Mouse (Mus musculus): Measurements from ENCODE around the gene Gucy1a1. TPM values are rescaled to one million over a fixed set of nuclear protein-coding genes. Genes with fewer than 3 reads are reported as not detected.

The Gucy1a1 gene
- total RNA-seq, 2 experiments from 2014 or later, result 84.1 to 84.3 TPM

- DNase-seq (ENCODE audit: low spot score in 2 of 2), result no peak
Measured at GRCm38 (mm10) chr3:82096801-82097200, 48.8 kb downstream of the Gucy1a1 start.

GRCm38 (mm10) chr3:82074201-82074851 lies 71.3 kb downstream of the Gucy1a1 start, which contains the start of gene Gucy1b1:
TSS of gene Gucy1b1 (minus strand) at chr3:82074689.
- peak; percentile 79 to 90 for DNase-seq (ENCODE audit: low spot score in 2 of 2)

GRCm38 (mm10) chr3:82073741-82074181 lies 71.8 kb downstream of the Gucy1a1 start:
- DNase-seq (ENCODE audit: low spot score in 2 of 2), result peak; percentile 68 to 80

- DNase-seq (ENCODE audit: low spot score in 2 of 2), result no peak
Measured at GRCm38 (mm10) chr3:82067830-82068229, 77.8 kb downstream of the Gucy1a1 start.

GRCm38 (mm10) chr3:82061402-82062180 lies 84.0 kb downstream of the Gucy1a1 start:
- DNase-seq (ENCODE audit: low spot score in 2 of 2), result no peak

- no peak for DNase-seq (ENCODE audit: low spot score in 2 of 2)
Measured at GRCm38 (mm10) chr3:82057201-82057600, 88.4 kb downstream of the Gucy1a1 start.

GRCm38 (mm10) chr3:82054283-82054974 lies 91.2 kb downstream of the Gucy1a1 start:
- DNase-seq (ENCODE audit: low spot score in 2 of 2), result no peak

GRCm38 (mm10) chr3:82052029-82052428 lies 93.6 kb downstream of the Gucy1a1 start:
- DNase-seq (ENCODE audit: low spot score in 2 of 2), result no peak

GRCm38 (mm10) chr3:82051468-82051867 lies 94.1 kb downstream of the Gucy1a1 start:
- no peak for DNase-seq (ENCODE audit: low spot score in 2 of 2)

- DNase-seq (ENCODE audit: low spot score in 2 of 2), result no peak
Measured at GRCm38 (mm10) chr3:82048681-82049080, 96.9 kb downstream of the Gucy1a1 start.

- no peak for DNase-seq (ENCODE audit: low spot score in 2 of 2)
Measured at GRCm38 (mm10) chr3:82048078-82048477, 97.5 kb downstream of the Gucy1a1 start.

- DNase-seq (ENCODE audit: low spot score in 2 of 2), result peak; percentile 58 to 60
Measured at GRCm38 (mm10) chr3:82047100-82047753, 98.4 kb downstream of the Gucy1a1 start.

GRCm38 (mm10) chr3:82046087-82046486 lies 99.5 kb downstream of the Gucy1a1 start:
- DNase-seq (ENCODE audit: low spot score in 2 of 2), result peak in 1 of 2 experiments; percentile 37

- DNase-seq (ENCODE audit: low spot score in 2 of 2), result no peak
Measured at GRCm38 (mm10) chr3:82044902-82045301, 100.7 kb downstream of the Gucy1a1 start.

- DNase-seq (ENCODE audit: low spot score in 2 of 2), result no peak
Measured at GRCm38 (mm10) chr3:82043676-82044075, 101.9 kb downstream of the Gucy1a1 start.

Small RNA genes lying within 50 kb of the gene (microRNA-seq; reads per million reads assigned to microRNA genes)
- 0.50 to 0.85 reads per million in 2 experiments for gene Mir7010

Other genes with a start within 250 kb of the Gucy1a1 start
- gene Ctso, start 213.2 kb downstream of the Gucy1a1 start, total RNA-seq (2021), result 10 to 100 TPM; 16.0 to 16.4 TPM
- gene Tdo2, start 169.6 kb downstream of the Gucy1a1 start, total RNA-seq (2021), result 1 to 10 TPM; 1.0 to 1.2 TPM
- gene Asic5, start 163.5 kb downstream of the Gucy1a1 start, total RNA-seq (2021), result not detected
- 100 to 1,000 TPM; 169 to 174 TPM for gene Gucy1b1, start 71.1 kb downstream of the Gucy1a1 start, total RNA-seq (2021)
- 10 to 100 TPM; 88.9 to 95.6 TPM for gene Map9, start 212.3 kb upstream of the Gucy1a1 start, total RNA-seq (2021)